Mouse (Mus musculus): ENCODE data around the gene Clock. TPM values are rescaled to one million over a fixed set of nuclear protein-coding genes. Genes with fewer than 3 reads are reported as not detected.
A peak's percentile ranks its signal among the peaks of the same experiment; 100 is the strongest.

The Clock gene
- polyA plus RNA-seq, 1 experiment from 2014 or later: 28.4 TPM

GRCm38 (mm10) chr5:76208066-76208465 is 96.5 kb downstream of the Clock start:
- no peaks in the 10 kb centered on the region for H3K27me3 ChIP-seq
- POLR2A ChIA-PET: no interaction called here
- DNase-seq (ENCODE audit: low read depth, low spot score) (no peak), ATAC-seq (no peak)
- in situ Hi-C loops (cut with MboI; ENCODE audit: low pct_unique_long_range_greater_than_20kb): no loop called here
- TF ChIP-seq CTCF (IDR thresholded peaks at IDR 0.05): no peak
- CTCF ChIA-PET: interaction anchor here (1.4 to 2.7 kb wide), 4 partner anchors 9 to 29 kb away, joined by 3 to 8 read pairs (median 4); no protein-coding TSS in a partner anchor

- no peaks in the 10 kb centered on the region for H3K27me3 ChIP-seq
- POLR2A ChIA-PET: no interaction called here
- no peak for ATAC-seq
- in situ Hi-C loops (cut with MboI; ENCODE audit: low pct_unique_long_range_greater_than_20kb): no loop called here
- DNase-seq (ENCODE audit: low read depth, low spot score): no peak
- no peak for TF ChIP-seq CTCF (IDR thresholded peaks at IDR 0.05)
- CTCF ChIA-PET: interaction anchor here (1.0 to 1.6 kb wide), 2 partner anchors 21 to 99 kb away, joined by 3 to 5 read pairs; partner anchors contain the start of gene Clock
Measured at GRCm38 (mm10) chr5:76205886-76206285, 98.7 kb downstream of the Clock start.

- H3K27me3 ChIP-seq: no peaks in the 10 kb centered on the region
- ATAC-seq: no peak
- no peak for DNase-seq (ENCODE audit: low read depth, low spot score)
- ChIA-PET CTCF (interaction anchor here (1.4 kb wide), 1 partner anchor 11 kb away, joined by 4 read pairs; no protein-coding TSS in a partner anchor), POLR2A (interaction anchor here (1.3 kb wide), 1 partner anchor 63 kb away, joined by 3 read pairs; the partner anchor contains the start of gene Srd5a3)
- no peak for TF ChIP-seq CTCF (IDR thresholded peaks at IDR 0.05)
- in situ Hi-C loops (cut with MboI; ENCODE audit: low pct_unique_long_range_greater_than_20kb): no loop called here
Measured at GRCm38 (mm10) chr5:76203171-76203570, 101.4 kb downstream of the Clock start.

- POLR2A ChIA-PET: interaction anchor here (0.6 kb wide), 1 partner anchor 10 kb away, joined by 3 read pairs; no protein-coding TSS in a partner anchor
Measured at GRCm38 (mm10) chr5:76199346-76199745, 105.2 kb downstream of the Clock start.

GRCm38 (mm10) chr5:76194377-76194945 is 110.1 kb downstream of the Clock start:
- in situ Hi-C loops (cut with MboI; ENCODE audit: low pct_unique_long_range_greater_than_20kb): no loop called here
- ATAC-seq: peak; percentile 55
- CTCF ChIA-PET: interaction anchor here (1.4 kb wide), 1 partner anchor 16 kb away, joined by 3 read pairs; no protein-coding TSS in a partner anchor
- DNase-seq (ENCODE audit: low read depth, low spot score): no peak
- no peaks in the 10 kb centered on the region for H3K27me3 ChIP-seq
- POLR2A ChIA-PET: interaction anchor here (0.6 to 1.0 kb wide), 2 partner anchors 31 to 683 kb away, joined by 3 to 4 read pairs; no protein-coding TSS in a partner anchor
- TF ChIP-seq CTCF (IDR thresholded peaks at IDR 0.05): no peak

More at GRCm38 (mm10) chr5:76199346-76199745, 105.2 kb downstream of the Clock start:
- CTCF ChIA-PET: interaction anchor here (1.0 to 2.4 kb wide), 2 partner anchors 10 to 31 kb away, joined by 3 to 8 read pairs; no protein-coding TSS in a partner anchor
- ATAC-seq (no peak), DNase-seq (ENCODE audit: low read depth, low spot score) (no peak)
- no peak for TF ChIP-seq CTCF (IDR thresholded peaks at IDR 0.05)
- in situ Hi-C loops (cut with MboI; ENCODE audit: low pct_unique_long_range_greater_than_20kb): no loop called here
- no peaks in the 10 kb centered on the region for H3K27me3 ChIP-seq

GRCm38 (mm10) chr5:76193075-76193474 is 111.5 kb downstream of the Clock start:
- ATAC-seq: no peak

GRCm38 (mm10) chr5:76190609-76191008 is 114.0 kb downstream of the Clock start:
- CTCF ChIA-PET: interaction anchor here (0.8 to 1.0 kb wide), 2 partner anchors 8 to 20 kb away, joined by 3 read pairs; no protein-coding TSS in a partner anchor
- POLR2A ChIA-PET: no interaction called here
- no peaks in the 10 kb centered on the region for H3K27me3 ChIP-seq
- DNase-seq (ENCODE audit: low read depth, low spot score) (no peak), ATAC-seq (no peak)
- in situ Hi-C loops (cut with MboI; ENCODE audit: low pct_unique_long_range_greater_than_20kb): no loop called here
- TF ChIP-seq CTCF (IDR thresholded peaks at IDR 0.05): no peak

More at GRCm38 (mm10) chr5:76193075-76193474, 111.5 kb downstream of the Clock start:
- ChIA-PET POLR2A (interaction anchor here (1.0 kb wide), 1 partner anchor 9 kb away, joined by 3 read pairs; no protein-coding TSS in a partner anchor), CTCF (interaction anchor here (1.7 kb wide), 2 partner anchors 15 to 53 kb away, joined by 3 to 5 read pairs; partner anchors contain the start of gene Srd5a3)
- DNase-seq (ENCODE audit: low read depth, low spot score): no peak
- no peaks in the 10 kb centered on the region for H3K27me3 ChIP-seq
- TF ChIP-seq CTCF (IDR thresholded peaks at IDR 0.05): no peak
- in situ Hi-C loops (cut with MboI; ENCODE audit: low pct_unique_long_range_greater_than_20kb): no loop called here

- ChIA-PET POLR2A (interaction anchor here (1.0 kb wide), 1 partner anchor 26 kb away, joined by 3 read pairs; no protein-coding TSS in a partner anchor), CTCF (interaction anchor here (0.7 kb wide), 1 partner anchor 10 kb away, joined by 3 read pairs; no protein-coding TSS in a partner anchor)
- TF ChIP-seq CTCF (IDR thresholded peaks at IDR 0.05): no peak
- DNase-seq (ENCODE audit: low read depth, low spot score) (no peak), ATAC-seq (no peak)
- in situ Hi-C loops (cut with MboI; ENCODE audit: low pct_unique_long_range_greater_than_20kb): no loop called here
- H3K27me3 ChIP-seq: no peaks in the 10 kb centered on the region
Measured at GRCm38 (mm10) chr5:76187885-76188284, 116.7 kb downstream of the Clock start.

- DNase-seq (ENCODE audit: low read depth, low spot score): no peak
- ATAC-seq: peak; percentile 83
- in situ Hi-C loops (cut with MboI; ENCODE audit: low pct_unique_long_range_greater_than_20kb): no loop called here
- POLR2A ChIA-PET: interaction anchor here (0.5 to 1.1 kb wide), 4 partner anchors 8 to 146 kb away, joined by 3 to 9 read pairs (median 3); no protein-coding TSS in a partner anchor
- no peaks in the 10 kb centered on the region for H3K27me3 ChIP-seq
- CTCF ChIA-PET: no interaction called here
- TF ChIP-seq CTCF (IDR thresholded peaks at IDR 0.05): no peak
Measured at GRCm38 (mm10) chr5:76184286-76185080, 120.1 kb downstream of the Clock start.

- H3K27me3 ChIP-seq: no peaks in the 10 kb centered on the region
- TF ChIP-seq CTCF (IDR thresholded peaks at IDR 0.05): no peak
- DNase-seq (ENCODE audit: low read depth, low spot score) (no peak), ATAC-seq (peak; percentile 98)
- ChIA-PET CTCF (no interaction called here), POLR2A (interaction anchor here (0.6 to 1.2 kb wide), 4 partner anchors 9 to 146 kb away, joined by 3 to 6 read pairs (median 3); partner anchors contain the start of gene Srd5a3)
- in situ Hi-C loops (cut with MboI; ENCODE audit: low pct_unique_long_range_greater_than_20kb): no loop called here
Measured at GRCm38 (mm10) chr5:76183750-76184261, 120.8 kb downstream of the Clock start, which contains the start of gene Tmem165. Tmem165 (plus strand) TSS chr5:76183880.

Measured in Patski (cell line).